Mouse (Mus musculus) right cerebral cortex, postnatal 14 days (tissue): ENCODE results near the gene Ggct.
A peak's percentile ranks its signal among the peaks of the same experiment; 100 is the strongest.
"Not testable (repeated sequence)": the region's sequence is repeated elsewhere in the genome, so short reads cannot be mapped to it uniquely, and the experiment has no call there.

ENCODE experiments used
- DNase-seq: peaks from one replicate; pipeline ENCODE4 v3.0.0; 2022

The Ggct gene

DNA sequence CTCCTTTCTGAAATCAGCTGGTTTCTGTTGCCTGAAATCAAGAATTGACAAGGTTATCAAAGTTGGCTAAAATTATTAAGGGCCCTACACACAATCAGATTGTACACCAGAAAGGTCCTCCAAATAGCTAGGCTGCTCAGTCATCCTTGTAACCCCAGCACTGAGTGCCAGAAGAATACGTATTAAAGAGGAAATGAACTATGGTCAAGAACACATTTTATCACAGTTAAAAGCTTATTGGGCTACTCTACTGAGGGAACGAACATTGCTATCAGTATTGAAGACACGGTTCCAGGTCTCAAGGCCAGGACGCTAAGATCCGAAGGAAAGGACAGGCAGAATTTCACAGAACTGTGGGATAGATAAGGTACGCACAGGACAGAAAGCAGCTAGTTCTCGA is 609 bp downstream of the Ggct start:
- DNase-seq: no peak

DNA sequence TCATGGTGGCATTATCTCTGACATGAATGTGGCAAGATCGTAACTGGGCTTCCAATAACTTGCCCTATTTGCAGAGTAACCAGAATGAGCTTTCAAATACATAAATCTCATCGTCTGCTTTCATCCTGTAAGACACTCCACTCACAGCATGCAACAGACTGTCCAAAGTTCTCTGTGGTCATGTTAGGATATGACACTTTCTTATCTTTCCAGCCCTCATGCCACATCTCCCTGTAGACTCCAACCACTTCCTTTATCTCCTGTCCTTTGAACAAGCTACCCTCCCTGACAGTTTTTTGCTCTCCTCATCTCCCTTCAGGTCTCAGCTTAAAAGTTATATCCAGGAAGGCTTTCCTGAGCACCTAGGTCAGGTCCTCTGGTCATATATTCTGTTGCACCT is 1.6 kb downstream of the Ggct start:
- DNase-seq: no peak

DNA sequence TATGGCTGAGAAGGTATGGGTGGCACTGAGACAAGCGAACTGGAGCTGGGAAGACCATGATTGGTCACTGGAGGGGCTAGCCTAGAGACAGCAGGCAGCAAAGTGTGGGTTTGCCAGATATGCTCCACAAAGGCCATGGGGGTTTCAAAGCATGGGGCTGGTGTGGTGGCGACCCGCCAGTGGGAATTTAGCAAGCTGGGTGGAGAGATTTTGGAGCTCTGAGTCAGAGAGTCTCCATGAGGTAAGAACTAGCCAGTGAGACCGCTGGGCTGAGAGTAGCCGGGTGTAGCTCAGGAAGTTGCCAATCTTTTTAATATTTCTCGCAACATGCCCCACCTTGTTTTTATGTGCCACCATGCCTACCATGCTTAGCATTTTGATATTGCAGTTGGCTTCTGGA is 4.6 kb downstream of the Ggct start:
- no peak for DNase-seq

DNA sequence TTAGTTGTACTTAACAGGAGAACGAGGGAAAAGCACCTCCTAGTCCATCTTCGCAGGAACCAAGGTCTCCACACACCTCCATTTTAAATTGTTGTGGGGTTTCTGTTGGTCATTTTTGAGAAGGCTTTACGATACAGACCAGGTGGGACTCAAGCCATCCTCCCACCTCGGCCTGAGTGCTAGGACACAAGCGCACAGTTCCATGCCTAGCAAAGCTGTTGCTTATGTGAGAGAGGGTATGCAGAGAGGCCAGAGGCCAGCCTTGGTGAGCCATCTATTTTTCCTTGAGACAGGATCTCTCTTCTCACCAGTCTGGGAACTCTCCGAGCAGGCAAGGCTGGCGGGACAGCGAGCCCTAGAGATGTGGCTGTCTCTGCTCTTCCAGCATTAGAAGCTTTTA is 8.7 kb downstream of the Ggct start:
- DNase-seq: no peak

DNA sequence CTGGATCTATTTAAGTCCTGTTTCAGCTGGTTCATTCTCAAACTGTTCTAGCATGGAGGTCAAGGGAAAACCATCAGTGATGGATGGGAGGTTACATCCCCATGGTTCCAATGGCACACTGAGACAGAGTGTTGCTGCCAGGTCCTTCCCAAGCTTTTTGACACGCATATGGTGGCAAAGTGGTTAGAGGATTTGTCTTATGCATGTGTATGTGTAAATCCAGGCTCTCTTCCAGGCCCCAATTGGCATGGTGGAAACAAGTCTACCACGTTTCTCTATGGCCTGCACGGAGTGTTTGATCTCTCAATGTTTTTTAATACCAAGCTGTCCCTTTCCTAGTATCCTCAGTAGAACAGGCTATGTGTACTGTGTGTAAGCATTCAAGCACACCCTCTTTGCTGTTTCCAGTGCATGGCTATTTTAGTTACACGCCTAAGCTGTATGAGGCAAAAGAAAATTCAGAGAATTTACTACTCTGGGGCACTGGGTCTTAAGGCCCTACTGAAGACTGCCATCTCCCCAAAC is 9.2 kb downstream of the Ggct start:
- DNase-seq: no peak

DNA sequence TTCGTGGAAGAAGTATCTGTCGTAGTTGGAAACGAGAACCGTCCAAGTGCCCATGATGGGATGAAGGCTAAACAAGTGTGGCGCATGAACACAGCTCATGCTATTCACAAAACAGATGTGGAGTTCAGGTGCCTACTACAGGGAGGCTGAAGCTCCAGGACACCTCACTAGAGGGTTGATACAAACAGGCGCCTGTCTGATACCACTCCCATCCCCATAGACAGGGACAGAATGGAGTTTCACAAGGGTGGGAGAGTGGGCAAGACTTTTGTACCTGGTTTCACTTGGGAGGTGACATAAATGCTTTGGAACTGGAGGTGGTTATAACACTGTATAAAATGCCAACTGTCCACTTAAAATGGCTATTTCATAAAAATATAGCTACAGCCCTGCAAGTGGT is 13.3 kb downstream of the Ggct start:
- no peak for DNase-seq

DNA sequence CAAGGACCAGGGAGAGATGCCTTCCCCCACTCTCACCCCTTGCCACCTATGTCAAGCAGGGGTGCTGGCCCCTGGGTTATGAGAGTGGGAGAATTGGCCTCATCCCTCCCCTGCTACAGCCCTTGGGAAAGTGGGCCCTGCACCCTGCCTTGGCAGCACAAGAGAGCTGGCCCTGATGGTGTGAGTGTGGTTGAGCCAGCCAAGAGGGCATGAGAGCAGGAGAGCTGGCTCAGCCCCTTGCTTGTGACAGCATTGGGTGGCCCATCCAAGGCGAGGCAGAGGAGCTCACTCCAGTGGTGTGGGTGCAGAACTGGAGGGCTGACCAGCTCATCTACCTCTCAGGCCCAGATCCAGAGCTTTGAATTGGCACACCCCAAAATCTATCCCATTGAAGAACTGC is 17.1 kb downstream of the Ggct start:
- no peak for DNase-seq

DNA sequence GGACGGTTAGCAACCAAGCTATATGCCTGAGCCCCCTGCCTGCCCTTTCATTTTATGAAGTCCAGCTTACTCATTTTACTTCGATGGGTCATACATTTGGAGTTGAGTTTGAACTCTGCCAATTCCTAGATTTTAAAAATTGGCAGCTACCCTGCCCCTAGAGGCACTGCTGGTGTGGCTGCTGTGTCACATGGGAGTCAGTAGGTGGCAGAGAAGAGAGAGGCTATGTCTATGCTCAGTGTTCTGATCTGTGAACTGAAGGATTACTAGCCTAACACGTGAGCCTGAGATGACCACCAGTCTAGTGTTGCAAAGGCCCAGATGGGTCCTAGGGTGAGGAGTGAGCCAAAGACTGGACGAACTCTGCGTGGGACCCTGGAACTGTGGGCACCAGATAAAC is 18.2 kb downstream of the Ggct start:
- no peak for DNase-seq

DNA sequence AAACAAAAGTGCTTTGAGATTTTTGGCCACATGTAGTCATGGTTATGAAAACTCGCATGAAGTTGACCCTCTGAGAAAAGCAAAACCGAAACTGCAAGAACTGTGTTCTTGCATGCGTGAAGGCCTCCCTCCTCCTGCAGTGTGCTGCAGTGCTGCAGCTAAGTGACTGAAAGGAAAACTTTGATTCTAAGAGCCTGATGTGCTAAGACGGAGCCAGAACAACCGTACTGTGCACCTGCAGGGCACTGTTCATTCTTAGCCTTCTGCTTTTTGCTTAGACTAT is 19.9 kb downstream of the Ggct start:
- no peak for DNase-seq

DNA sequence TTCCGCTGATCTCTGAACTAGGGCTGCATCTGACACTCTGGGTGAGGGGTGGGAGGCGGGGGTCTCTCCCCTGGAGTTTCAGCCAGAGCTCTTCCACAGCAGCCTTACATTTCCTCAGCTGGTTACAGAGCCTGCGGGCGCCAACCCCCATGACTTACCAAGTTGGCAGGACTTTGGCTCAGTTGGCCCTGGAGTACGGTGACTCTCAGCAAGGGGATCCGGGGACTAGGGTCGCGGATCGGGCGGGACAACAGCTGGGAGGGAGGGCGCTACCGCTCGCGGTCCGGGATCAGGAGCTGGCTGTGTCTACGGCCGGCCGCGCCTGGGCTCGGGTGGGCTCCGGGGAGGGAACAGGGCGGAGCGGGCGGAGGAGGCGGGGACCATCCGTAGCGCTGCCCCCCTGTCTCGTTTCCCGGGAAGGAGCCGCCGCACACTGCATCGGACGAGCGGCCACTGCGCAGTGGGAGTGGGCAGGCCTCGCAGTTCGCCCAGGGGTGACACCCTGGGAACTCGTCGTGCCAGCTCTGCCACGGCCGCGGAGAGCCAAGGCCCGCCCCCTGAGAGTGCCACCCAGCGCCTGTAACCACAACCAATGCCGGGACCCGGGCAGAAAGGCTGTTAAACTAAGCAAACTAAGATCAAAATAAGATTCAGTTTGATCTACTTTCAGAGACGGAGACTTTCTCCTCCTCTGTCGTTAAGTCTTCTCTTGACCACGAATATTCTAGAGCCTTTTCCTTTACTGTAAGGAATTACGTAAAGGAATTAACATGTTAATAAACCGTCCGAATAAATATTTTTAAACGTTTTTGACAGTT is 20.4 kb downstream of the Ggct start, which contains the start of gene Nod1:
TSS of gene Nod1 (minus strand) at position 502 of the 818 bp plus-strand sequence.
- peak; percentile 40 for DNase-seq

DNA sequence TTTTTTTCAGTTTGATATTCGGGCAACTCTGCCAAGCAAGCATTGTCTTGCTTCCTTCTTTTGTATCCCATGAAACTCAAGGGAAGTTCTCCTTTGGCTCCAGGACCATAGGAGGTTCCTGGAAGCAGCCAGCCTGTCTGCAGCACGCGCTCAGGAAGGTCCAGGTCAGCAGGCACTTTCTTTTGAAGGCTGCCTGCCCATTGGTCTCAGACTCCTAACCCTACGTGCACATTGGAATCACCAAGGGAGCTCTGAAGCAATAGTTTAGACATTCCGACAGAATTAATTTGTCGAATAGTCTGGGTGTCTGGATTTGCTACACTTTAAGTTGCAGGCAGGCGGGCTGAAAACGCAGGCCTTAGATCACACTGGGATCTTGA is 21.0 kb downstream of the Ggct start:
- DNase-seq: no peak

DNA sequence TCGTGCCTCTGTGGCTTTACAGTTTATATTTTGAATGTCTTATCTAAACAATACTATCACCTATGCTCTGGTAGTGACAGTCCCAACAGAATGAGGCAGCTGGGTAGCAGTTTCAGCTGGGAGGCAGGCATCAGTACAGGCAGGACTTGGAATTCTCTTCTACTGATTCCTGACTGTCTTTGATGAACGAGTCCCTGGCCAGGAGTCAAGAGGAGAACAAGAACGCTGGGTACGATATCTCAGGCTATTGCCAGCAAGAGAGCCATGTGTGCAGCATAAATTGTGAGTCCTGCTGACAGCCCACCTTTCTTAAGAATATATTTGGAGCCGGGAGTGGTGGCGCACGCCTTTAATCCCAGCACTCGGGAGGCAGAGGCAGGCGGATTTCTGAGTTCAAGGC is 22.2 kb downstream of the Ggct start:
- DNase-seq: no peak

DNA sequence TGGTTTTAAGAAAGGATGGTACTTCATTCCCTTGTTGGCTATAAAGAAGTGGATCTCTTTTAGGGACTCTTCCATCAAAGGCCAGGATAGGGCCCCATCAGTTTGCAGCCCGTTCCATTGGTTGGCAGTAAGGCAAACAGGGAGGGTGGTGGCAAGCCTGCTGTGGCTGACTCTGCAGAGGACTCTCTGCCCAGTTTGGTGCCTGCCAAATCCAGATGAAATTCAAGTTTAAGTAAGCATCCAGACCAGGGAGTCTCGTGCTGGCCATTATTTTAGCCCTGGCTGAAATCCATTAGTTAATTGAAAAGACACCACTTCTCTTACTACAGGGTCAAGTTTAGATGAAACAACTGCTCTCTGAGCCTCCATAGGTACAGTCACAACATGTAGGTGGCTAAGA is 22.9 kb downstream of the Ggct start:
- DNase-seq: no peak

DNA sequence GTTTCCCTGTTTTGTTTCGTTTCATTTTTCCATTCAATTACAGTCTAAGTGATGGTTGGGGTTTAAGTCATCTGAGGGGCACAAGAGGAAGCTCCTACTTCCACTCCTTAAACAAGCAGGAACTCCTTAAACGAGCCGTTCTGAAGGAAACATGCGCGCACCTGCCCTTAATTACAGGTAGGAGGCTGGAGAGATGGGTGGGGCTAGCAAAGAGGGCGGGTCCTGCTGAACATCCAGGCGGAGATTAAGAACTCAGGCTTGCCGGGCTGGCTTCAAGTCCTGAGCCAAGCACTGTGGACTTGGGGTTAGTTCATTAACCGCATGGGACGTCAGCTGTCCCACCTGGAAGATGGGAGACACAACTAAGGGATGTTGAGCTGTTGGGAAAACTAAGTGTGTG is 25.2 kb downstream of the Ggct start:
- DNase-seq: no peak

DNA sequence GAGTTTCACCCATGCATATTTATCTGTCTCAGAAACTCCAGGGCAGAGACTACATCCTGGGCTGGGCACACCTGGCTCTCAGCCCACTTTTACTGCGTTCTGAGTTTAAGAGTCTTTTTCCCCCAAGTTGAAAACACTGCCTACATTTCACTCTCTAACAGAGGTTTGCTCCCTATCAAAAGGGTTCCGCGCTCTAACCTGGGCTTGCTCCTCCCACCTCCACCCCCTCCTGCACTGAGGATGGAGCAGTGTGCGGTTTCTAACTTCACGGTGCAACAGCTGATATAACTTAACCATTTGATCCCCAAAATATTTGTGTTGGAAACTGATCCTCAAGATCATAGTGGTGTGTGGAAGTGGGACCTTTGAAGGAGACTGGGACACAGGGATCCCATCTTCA is 27.5 kb downstream of the Ggct start:
- DNase-seq: no peak

DNA sequence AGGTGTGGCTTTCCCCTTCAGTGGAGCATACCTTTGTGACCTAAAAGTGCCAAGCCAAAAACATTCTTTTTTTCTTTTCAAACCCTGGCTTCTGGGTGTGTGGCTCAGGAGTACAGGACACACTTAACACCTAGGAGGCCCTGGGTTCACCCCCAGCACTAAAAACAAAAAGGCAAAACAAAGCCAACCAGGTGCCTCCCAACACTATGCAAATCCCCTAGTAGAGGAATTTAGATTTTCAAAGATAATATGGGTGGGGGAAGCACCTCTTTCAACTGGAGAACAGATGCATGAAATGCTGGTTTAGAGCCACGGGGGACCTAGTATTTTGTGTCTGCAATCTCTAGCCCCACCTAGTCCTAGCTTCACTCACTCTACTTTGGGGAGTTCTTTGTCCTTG is 28.0 kb downstream of the Ggct start:
- no peak for DNase-seq

DNA sequence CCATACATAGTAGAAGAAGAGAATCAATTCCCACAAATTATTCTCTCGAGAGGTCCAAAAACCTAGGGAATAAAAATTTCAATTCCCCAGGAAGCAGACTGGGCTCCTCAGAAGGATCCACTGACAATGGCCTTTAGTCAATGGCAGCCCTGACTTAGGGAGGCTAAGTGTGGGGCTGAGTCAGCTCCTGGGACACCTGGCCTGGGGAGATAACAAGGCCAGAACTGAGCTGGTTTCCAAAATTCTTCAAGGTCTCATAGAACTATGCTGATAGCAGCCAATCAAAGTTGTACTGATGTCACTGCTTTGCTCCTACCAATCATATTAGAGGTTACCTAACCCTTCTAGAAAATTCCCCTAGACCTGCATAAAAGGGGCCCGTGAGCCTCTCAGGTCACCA is 29.2 kb downstream of the Ggct start:
- no peak for DNase-seq

DNA sequence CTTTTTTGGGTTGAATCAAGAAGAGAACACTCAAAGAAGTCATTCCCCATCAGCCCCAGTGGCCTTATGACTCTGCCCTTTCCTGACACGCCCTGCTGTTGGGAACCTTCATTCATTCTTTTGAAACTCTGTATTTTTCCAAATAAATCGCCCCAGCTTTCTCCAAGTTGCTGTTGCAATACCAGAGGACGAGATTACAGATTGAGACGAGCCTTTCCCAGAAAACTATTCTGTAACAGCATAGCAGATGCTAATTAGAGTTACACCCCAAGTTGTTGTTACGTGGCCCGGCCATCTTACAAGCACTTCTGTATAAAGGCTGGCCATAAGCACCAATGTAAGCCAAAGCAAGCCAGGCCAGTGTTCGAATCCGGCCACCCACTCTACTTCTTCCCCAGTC is 35.1 kb downstream of the Ggct start:
- no peak for DNase-seq

DNA sequence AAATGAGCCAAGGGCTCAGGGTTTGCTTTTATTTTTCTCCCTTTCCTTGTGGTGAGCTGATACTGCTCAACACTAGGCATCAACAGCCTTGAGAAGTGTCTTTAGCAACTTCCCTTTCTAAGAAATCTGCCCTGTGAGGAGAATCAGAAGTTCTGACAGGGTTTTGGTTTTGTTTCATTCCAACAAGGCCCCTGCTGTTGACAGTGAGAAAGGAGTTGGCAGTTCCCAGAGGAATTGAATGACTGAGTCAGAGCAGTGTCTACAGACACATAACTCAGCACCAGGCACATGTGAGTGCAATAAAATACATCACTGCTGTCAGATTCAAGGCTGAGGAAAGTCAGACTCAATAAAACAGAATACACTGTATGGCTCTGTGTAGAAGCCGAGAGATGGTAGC is 36.3 kb downstream of the Ggct start:
- no peak for DNase-seq

DNA sequence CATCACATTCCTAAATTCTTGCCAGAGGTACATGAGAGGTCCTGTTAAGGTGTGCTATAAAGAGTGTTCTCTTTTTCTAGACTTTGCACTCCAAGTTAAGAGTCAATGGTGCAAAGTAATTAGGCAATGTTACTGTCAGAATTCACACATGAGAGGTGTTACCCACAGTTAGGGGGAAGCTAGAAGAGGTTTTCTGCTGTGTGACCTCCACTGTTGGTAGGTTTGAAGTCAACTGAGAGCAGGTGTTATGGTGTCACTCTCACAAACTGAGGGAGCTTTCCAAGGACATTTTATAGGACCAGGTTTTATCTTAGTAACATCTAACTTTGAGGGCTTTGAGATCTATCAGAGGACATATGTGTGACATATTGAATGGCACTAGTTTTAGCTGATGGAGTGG is 36.8 kb downstream of the Ggct start:
- DNase-seq: no peak

DNA sequence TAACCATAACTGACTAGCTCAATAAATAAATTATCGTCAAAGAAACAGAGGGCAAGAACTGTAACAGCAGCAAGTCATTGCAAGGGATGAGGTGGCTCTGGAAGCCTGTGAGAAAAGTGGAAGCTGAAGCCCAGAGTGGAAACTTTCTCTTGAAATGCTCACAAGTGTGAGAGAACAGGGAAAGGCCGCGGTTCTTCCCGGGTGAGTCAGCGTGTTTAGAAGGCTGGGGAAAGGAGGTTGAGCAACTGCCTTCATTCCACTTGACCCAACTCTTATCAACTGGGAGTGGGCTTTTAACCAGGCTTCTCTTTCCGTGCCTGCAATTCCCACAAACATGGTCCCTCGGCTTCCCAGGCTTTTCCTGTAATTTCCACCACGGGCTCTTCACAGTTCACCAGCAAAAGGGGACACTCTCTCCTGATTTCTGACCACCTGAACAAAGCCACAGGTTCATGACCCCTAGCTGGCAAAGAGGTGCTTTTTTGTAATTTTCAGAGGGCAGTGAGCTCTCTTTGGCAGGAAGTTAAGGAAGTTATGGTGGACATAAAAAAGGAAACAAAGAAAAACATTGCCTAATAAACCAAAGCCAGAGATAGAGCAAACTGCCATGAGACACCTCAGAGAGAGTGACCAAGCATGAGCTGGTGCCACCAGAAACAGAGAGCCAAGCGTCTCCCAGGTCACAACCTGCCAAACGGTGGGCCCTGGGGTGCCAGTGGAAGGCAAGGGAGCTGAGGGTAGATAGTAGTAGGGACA is 37.9 kb downstream of the Ggct start:
- no peak for DNase-seq

DNA sequence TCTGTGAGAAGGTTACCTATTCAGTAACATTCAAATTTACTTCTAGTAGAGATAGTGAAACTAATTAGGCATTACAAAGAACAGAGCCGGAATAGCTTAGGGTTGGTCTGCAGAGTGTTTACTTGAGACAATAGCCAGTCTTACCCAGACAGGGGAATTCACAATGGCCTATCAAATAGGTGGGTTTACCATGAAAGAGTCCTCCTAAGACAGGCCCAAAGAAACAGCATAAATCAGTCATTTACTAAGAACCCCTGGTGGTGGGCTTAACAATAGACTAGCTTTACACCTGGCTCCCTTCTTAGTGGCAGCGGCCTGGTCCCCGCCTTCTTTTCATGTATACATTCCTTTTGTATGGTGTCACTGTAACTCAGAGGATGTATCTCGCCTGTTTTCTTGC is 39.4 kb downstream of the Ggct start:
- not testable (repeated sequence) for DNase-seq

DNA sequence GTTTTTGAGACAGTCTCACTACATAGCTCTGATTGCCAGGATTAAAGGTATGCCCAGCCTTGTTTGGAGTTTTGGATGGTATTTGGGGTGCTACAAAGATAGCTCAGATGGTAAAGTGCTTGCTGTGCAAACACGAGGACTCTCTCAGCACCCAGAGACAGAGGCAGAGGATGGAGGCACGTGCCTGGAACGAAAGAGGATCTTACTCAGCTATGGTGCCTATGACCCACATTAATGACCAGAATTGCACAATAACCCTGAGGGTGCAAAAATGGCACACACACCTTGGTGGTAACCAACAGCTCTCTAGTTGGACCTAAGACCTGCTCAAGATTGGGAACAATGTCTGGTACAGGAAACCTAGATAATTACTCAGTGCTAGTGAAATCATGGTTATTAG is 40.2 kb downstream of the Ggct start:
- DNase-seq: no peak

DNA sequence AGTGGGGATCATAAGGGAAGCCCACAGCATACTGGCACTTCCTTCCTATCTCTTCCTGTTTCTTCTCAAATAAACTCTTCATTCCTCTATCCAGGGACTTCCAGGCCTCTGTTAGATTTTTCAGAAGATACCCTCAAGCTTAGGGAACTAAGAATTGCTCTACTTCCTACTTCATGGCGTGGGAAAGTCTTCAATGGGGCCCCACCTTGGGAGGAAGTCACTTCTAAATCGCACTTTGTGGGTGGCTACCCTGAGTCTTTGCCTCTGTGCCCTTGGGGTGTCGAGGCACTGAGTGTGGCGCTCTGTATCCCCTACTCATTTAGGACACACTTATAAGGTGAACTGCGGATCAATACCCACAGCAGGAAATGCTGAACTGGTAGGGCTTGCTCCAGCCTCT is 44.1 kb downstream of the Ggct start:
- DNase-seq: no peak
